Mouse (Mus musculus) mature B cell (primary cell): ENCODE results near the gene Dnah11.

ENCODE experiments used
- in situ Hi-C: fragments of 300-500 bp; cut with MboI; formaldehyde crosslinking; loops from 2 replicates; pipeline ENCODE4 v1.14.3; 2019

Gene Dnah11

GRCm38 (mm10) chr12:117861249-117861648 lies 337.6 kb downstream of the Dnah11 start:
- in situ Hi-C loops = no loop called here

GRCm38 (mm10) chr12:117860840-117861239 lies 338.0 kb downstream of the Dnah11 start:
- in situ Hi-C loops = no loop called here

- in situ Hi-C loops = no loop called here
These were observed 341.0 kb downstream of the Dnah11 start for GRCm38 (mm10) chr12:117857884-117858283.

DNA sequence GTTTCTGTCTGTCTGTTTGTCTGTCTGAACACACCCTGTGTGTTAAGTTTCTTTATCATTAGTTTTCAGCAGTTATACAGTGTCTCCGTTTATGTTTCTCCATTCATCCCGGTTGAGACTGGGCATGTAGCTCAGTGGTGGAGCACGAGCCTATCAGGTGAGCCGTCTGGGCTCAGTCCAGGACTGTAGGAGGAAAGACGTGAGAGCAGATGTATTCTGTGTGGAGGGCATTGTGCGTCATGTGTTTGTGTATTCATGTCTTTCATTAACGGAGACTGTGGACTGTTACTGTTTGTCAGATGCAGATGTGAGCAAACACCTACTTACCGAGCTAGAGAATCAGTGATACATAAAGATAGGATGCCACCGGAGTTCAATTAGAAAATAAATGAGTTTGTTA lies 341.8 kb downstream of the Dnah11 start:
- in situ Hi-C loops = no loop called here

- in situ Hi-C loops = no loop called here
These were observed 345.5 kb downstream of the Dnah11 start for GRCm38 (mm10) chr12:117853316-117853715.

DNA sequence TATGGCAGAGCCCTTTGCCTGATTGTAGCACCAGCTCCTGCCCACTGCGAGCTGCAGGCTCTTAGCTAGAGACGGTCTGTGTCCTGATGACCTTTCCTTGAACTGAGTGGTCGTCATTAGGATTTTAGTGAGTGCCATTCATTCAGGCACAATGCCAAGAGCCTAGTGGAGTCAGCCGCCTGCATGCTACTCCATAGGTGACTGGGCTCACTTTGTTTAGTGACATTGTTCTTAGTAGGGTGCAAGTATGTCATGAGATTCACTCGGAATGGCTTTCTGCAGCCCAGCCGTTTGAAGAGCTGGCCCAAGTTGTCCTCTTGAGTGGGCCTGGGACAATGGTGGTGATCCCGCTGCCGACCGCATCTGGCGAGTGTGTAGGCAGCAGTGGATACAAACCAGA lies 348.4 kb downstream of the Dnah11 start:
- in situ Hi-C loops = no loop called here

GRCm38 (mm10) chr12:117848621-117849020 lies 350.2 kb downstream of the Dnah11 start:
- in situ Hi-C loops = no loop called here

GRCm38 (mm10) chr12:117844917-117845316 lies 353.9 kb downstream of the Dnah11 start:
- in situ Hi-C loops = no loop called here

DNA sequence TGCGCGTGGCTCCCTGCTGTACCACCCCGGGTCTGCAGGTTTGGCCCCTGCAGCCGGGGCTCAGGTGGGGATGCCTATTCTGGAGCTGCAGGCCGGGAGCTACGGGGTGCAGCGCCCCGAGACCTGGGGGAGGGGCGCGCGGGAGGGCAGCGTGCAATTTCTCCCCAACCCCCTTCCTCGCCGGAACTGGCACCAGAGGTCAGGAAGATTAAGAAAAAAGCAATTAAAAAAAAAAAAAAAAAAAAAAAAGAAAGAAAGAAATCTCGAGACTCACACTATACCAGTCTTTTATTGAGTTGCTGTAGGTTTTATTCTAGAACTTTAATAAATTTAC lies 354.8 kb downstream of the Dnah11 start:
- in situ Hi-C loops = no loop called here

DNA sequence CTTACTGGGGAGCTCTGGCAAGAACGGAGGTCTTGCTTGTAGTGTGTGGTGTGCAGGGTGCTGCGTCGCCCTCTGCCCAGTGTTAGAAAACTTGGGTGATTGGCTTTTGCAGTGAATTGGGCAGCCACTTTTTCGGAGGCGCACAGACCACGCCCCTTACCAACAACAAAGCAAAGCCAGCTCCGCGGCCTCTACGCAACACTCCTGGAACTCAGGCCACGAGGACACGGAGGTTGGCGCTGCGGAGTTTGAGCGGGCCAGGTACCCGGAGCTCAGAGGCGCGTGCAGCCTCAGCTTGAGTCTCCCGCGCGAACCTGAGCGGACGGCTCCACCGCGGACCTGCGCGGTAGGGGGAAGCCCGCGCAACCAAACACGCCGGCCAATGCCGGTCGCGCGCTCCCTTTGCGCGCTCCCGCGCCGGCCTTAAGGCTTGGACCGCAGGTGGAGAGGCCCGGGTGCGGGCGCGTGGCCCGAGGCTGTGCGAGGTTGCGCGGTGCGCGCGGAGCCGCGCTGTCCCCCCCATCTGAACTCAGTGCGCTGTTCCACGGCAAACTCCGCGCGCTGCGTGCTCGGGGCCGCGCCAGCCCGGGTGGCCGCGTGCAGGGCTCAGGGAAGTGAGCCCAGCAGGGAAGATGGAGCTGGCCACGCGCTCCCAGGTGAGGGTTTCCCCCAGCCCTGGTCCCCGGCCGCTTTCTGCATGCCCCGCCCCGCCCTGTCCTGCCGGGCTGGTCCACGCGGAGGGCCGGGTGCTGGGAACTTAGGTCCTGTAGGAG lies 355.4 kb downstream of the Dnah11 start:
- in situ Hi-C loops = no loop called here

DNA sequence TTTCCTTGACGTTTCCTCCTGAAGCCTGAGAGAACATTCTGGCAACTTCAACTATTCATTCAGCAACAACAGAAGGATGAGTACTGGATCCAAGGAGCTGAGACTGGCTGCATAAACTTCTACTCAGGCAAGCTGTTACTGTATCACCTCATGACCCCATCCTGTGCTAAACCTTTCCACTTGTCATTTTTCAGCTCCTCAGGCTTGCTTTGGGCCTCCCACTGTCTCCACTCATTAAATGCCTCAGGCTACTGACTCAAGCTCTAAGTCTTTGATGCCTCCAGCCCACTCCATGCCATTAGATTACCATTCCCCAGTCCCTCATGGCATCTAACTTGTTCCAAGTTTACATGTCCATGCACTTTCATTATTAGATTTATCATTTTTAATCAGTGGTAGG lies 356.2 kb downstream of the Dnah11 start:
- in situ Hi-C loops = no loop called here

DNA sequence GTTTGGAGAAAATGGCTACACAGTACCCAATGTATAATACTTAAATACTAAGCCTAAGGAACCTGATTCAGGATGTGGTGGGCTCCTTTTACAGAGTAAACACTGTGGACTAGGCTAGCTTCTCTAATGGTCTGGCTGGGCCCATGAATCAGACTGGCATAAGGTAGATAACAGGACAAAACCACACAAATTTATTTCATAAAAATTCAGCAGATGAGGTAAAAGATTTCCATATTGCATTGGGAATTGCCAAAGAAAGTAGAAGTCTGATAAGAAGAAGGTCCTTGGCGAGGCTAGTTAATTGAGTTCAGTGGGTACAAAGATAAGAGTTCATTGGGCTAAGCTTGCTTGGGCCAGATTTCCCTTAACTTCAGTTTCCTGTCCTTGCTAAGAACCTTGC lies 358.1 kb downstream of the Dnah11 start:
- in situ Hi-C loops = no loop called here

DNA sequence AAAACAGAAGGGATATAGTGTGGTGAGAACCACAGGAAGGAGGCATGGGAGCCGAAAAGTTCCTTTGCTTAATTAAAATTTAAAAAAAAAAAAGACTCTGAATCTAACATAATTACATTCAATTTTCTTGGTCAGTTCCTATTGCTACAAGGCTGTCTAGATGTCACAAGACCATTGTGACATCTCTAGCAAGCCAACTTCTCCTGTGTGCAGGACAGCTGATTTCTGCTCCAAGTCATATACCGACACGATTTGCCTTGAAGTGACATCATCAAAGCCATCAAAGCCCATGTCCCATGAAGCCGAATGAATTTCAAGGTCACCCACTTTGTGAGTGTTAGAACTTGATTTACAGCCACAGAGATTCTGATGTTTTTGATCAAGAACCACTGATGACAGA lies 361.5 kb downstream of the Dnah11 start:
- in situ Hi-C loops = no loop called here

- in situ Hi-C loops = no loop called here
These were observed 363.5 kb downstream of the Dnah11 start for GRCm38 (mm10) chr12:117835371-117835770.

- in situ Hi-C loops = no loop called here
These were observed 364.2 kb downstream of the Dnah11 start for GRCm38 (mm10) chr12:117834652-117835051.

GRCm38 (mm10) chr12:117832190-117832589 lies 366.7 kb downstream of the Dnah11 start:
- in situ Hi-C loops = no loop called here

DNA sequence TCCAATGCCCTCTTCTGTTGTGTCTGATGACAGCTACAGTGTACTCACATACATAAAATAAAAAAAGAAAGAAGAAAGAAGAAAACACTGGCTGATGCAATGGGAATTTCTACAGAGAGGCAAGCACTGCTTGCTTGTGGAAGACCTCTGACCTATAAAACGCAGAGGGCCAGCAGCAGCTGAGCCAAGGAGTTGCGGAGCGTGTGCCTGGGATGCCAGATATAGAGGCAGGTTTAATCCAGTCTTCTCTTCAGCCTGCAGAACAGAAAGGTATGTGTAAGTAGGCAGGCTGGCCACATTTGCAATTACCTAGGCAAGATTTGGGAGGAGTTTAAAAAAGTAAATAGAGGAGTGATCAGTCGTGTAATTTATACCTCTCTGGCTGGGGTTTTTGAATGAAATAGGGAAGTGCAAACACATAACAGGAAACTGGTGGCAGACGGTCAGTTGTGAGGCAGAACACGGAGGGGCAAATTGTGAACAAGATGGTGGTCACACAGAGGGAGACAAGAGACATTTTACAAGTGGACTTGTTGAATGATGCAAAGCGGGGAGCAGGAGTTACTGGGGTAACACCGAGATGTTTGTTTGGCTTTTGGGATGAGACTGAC lies 367.4 kb downstream of the Dnah11 start:
- in situ Hi-C loops = no loop called here

DNA sequence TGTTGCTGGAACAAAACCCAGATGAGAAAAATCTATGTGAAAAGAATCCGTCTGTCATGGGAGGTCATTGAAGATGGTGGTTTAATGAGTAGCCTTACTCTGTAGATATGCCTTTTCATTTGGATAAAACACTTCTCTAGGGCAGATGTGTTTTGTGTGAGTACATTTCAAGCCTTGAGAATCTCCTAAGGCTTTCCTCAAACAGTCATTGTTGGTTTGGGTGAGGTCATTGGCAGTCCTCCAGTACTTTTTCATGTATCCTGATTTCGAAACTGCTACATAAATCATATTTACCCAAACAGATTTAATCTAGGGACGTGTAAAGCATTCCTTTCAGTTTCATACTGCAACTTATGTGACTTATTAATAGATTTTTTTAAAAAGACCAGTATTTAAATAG lies 370.5 kb downstream of the Dnah11 start:
- in situ Hi-C loops = no loop called here
